Mouse (Mus musculus) stomach, embryonic 16.5 days (tissue): ENCODE measurements around the gene Clcnkb. TPM values are rescaled to one million over a fixed set of nuclear protein-coding genes. Genes with fewer than 3 reads are reported as not detected.
A peak's percentile ranks its signal among the peaks of the same experiment; 100 is the strongest.

Experiments
- ATAC-seq: fragments of 200-750 bp; cut with Nextera tagmentation; 2 replicates; pipeline ENCODE4 v1.8.0; 2017; ENCODE audit warnings: moderate number of reproducible peaks, moderate TSS enrichment; ENCODE audit not compliant: insufficient read depth, low FRiP score
- H3K27ac ChIP-seq: fragments of 300-500 bp; sonication (generic); 2 replicates; pipeline ENCODE4 v1.5.1; 2014; ENCODE audit warnings: low read length
- H3K27me3 ChIP-seq: fragments of 300-500 bp; sonication (generic); 2 replicates; pipeline ENCODE4 v1.6.1; 2014; ENCODE audit warnings: low read length, control low read depth, mixed read lengths; ENCODE audit not compliant: control insufficient read depth, insufficient read depth
- H3K36me3 ChIP-seq: fragments of 300-500 bp; sonication (generic); 2 replicates; pipeline ENCODE4 v1.6.1; 2014; ENCODE audit warnings: low read length; ENCODE audit not compliant: control insufficient read depth, insufficient read depth
- H3K4me1 ChIP-seq: fragments of 300-500 bp; sonication (generic); 2 replicates; pipeline ENCODE4 v1.6.1; 2014; ENCODE audit warnings: low read length, control low read depth, mixed read lengths; ENCODE audit not compliant: control insufficient read depth, insufficient read depth
- H3K4me2 ChIP-seq: fragments of 300-500 bp; sonication (generic); 2 replicates; pipeline ENCODE4 v1.6.1; 2014; ENCODE audit warnings: low read depth, low read length, mixed read lengths
- H3K4me3 ChIP-seq: fragments of 300-500 bp; sonication (generic); replicated peaks from 2 replicates; pipeline ENCODE4 v1.5.1; 2014; ENCODE audit warnings: mild to moderate bottlenecking, low read length
- H3K9ac ChIP-seq: fragments of 300-500 bp; sonication (generic); 2 replicates; pipeline ENCODE4 v1.6.1; 2014; ENCODE audit warnings: low read length
- H3K9me3 ChIP-seq: fragments of 300-500 bp; sonication (generic); replicated peaks from 2 replicates; pipeline ENCODE4 v1.6.1; 2016; ENCODE audit warnings: low read length, control low read depth; ENCODE audit not compliant: control insufficient read depth
- WGBS: fragments of 180-500 bp; shearing (Covaris S2); extraction: QIAGEN DNeasy Blood & Tissue Kit; methylation state at CpG from one replicate; pipeline ENCODE4 v1.1.7; 2014; 5-methylcytosine and 5-hydroxymethylcytosine counted together
- polyA plus RNA-seq: library from polyadenylated mRNA; unstranded; fragments of >200 nt; fragmentation: Nextera tagmentation; extraction: Ambion mirVana; gene quantifications from 2 replicates; pipeline ENCODE4 v1.2.1, GENCODE M21; 2015

Clcnkb gene
- polyA plus RNA-seq, 1 experiment from 2014 or later: not detected

DNA sequence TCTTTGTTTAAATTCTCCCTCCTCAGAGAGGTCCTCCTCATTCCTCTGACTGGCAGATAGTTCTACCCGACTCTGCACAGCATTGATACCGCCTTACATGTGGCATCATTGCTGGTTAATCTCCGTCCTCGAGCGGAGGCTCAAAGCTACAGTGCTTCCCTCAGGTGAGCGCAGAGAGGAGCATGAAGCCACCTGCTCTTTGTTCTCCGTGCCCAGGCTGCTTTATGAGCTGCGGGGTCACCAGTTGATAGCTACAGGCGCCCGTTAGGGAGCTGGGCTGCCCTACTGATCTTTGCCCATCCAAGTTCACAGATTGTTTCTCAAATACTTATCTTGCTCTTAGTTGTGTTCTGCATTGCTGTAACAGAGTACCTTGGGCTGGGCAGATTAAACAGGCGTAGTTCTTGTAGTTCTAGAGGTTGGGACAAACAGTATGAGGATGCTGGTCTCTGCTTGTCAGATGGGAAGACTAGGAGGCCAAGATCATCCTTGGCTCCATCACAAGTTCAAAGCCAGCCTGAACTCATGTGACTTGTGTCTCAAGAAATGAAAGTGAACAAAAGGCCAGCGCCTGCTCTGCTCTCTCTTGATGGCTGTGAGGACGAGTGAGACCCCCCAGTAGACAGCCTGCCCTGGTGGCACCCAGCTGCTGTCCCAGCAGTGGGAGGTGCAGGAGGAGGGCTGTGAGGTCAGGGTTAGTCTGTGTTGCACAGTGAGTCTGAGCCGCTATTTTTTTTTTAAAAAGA, 40.6 kb upstream of the Clcnkb start:
- no peak for ATAC-seq
- no peak overlapping the region for H3K9ac ChIP-seq
- H3K27ac ChIP-seq: peak overlapping the region; percentile 76; the same call in 1 of the 2 replicates
- H3K9me3 ChIP-seq: no peaks in the 10 kb centered on the region
- H3K4me1 ChIP-seq: peaks cover 36% of the 10 kb centered on the region
- no peak overlapping the region for H3K4me3 ChIP-seq
- 91% methylated on average over 14 of the region's 14 CpGs for WGBS
- H3K27me3 ChIP-seq: no peaks in the 10 kb centered on the region
- no peak overlapping the region for H3K4me2 ChIP-seq
- H3K36me3 ChIP-seq: no peaks in the 10 kb centered on the region; the same call in 1 of the 2 replicates

- Histone ChIP-seq H3K27ac (peak overlapping the region; percentile 76), H3K9me3 (no peaks in the 10 kb centered on the region), H3K36me3 (no peaks in the 10 kb centered on the region; the same call in 1 of the 2 replicates), H3K4me1 (peaks cover 27% of the 10 kb centered on the region), H3K4me3 (no peak overlapping the region), H3K4me2 (no peak overlapping the region), H3K9ac (no peak overlapping the region), H3K27me3 (no peaks in the 10 kb centered on the region)
- ATAC-seq: no peak
- 72% methylated on average over 4 of the region's 4 CpGs for WGBS
These were observed 39.7 kb upstream of the Clcnkb start for GRCm38 (mm10) chr4:141455526-141455925.

GRCm38 (mm10) chr4:141454581-141455350, 39.0 kb upstream of the Clcnkb start:
- no peak overlapping the region for H3K4me3 ChIP-seq
- peak overlapping the region; percentile 76 for H3K27ac ChIP-seq
- H3K36me3 ChIP-seq: no peaks in the 10 kb centered on the region; the same call in 1 of the 2 replicates
- H3K9me3 ChIP-seq: no peaks in the 10 kb centered on the region
- peaks cover 26% of the 10 kb centered on the region for H3K4me1 ChIP-seq
- peak overlapping the region; percentile 47; the same call in 1 of the 2 replicates for H3K9ac ChIP-seq
- H3K27me3 ChIP-seq: no peaks in the 10 kb centered on the region
- 56% methylated on average over 14 of the region's 14 CpGs for WGBS
- ATAC-seq: no peak
- H3K4me2 ChIP-seq: no peak overlapping the region

DNA sequence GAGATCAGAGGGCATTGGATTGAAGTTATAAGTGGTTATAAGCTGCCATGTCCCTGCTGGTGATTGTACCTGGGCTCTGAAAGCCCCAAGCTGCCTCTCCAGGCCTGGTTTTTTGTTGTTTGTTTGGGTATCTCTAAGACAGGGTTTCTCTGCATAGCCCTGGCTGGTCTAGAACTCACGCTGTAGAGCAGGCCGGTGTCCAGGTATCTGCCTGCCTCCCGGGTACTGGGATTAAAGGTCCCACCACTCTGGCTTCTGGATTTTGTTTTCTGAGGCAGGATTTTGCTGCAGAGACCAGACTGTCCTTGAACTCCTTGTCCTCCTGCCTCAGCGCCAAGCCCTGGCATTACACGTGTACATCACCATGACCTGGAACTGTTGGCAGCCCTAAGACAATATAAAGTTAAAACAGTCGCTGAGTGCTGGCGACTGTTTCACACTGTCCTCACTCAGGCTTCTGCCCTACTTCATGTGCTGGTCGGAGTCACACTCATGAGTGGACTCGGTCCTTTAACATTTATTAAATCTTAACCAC, 36.2 kb upstream of the Clcnkb start:
- H3K9ac ChIP-seq: no peak overlapping the region
- 89% methylated on average over 9 of the region's 9 CpGs for WGBS
- H3K9me3 ChIP-seq: no peaks in the 10 kb centered on the region
- H3K4me2 ChIP-seq: no peak overlapping the region
- H3K4me1 ChIP-seq: peaks cover 17% of the 10 kb centered on the region
- ATAC-seq: no peak
- no peaks in the 10 kb centered on the region; the same call in 1 of the 2 replicates for H3K36me3 ChIP-seq
- no peaks in the 10 kb centered on the region for H3K27me3 ChIP-seq
- H3K4me3 ChIP-seq: no peak overlapping the region
- H3K27ac ChIP-seq: no peak overlapping the region

DNA sequence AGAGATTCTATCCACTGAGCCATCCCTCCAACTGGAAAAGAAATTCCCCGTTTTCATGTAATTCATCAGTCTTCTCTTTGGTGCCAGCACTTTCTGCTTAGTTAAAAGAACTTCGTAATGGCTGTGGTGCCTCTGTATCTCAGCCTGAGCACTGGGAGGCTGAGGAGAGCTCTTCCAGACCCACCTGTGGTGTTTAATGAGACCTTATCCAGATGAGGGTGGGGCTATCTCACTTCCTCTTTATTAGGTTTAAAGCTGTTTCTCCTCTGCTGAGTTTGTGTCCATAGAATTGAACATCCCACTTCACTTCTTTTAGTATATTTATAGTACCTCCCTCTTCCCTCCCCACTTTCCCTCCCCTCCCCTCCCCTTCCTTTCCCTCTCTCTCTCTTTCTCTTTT, 35.4 kb upstream of the Clcnkb start:
- Histone ChIP-seq H3K9ac (no peak overlapping the region), H3K27ac (no peak overlapping the region), H3K4me2 (no peak overlapping the region), H3K9me3 (no peaks in the 10 kb centered on the region), H3K4me1 (peaks cover 17% of the 10 kb centered on the region), H3K36me3 (no peaks in the 10 kb centered on the region; the same call in 1 of the 2 replicates), H3K27me3 (no peaks in the 10 kb centered on the region), H3K4me3 (no peak overlapping the region)
- 77% methylated on average over 2 of the region's 2 CpGs for WGBS
- no peak for ATAC-seq

DNA sequence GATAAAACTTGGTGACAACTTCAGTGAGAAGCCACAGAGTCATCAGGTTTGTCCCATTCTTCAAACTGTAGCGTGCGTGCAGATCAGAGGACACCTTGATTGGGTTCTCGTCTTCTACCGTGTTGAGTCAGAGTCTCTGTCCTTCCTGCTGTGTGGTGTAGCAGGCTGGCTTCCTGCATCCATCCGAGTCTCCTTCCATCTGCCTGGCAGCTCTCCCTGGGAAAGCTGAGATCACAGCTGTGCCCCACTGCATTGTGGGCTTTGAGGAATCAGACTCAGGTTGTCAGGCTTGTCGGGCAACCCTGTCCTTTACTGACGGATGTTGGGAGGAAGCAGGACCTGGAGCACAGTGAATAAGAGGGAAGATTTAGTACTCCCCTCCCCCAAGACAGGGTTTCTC, 30.4 kb upstream of the Clcnkb start:
- 64% methylated on average over 7 of the region's 7 CpGs for WGBS
- H3K4me1 ChIP-seq: peaks cover 12% of the 10 kb centered on the region
- ATAC-seq: no peak
- H3K27ac ChIP-seq: peak overlapping the region; percentile 20; the same call in 1 of the 2 replicates
- no peak overlapping the region for H3K4me2 ChIP-seq
- H3K36me3 ChIP-seq: no peaks in the 10 kb centered on the region
- no peaks in the 10 kb centered on the region for H3K9me3 ChIP-seq
- H3K9ac ChIP-seq: peak overlapping the region; percentile 96
- H3K27me3 ChIP-seq: no peaks in the 10 kb centered on the region
- 0 out of 2 replicates have a peak overlapping the region, but pooled peaks have one; percentile 97 for H3K4me3 ChIP-seq

- ATAC-seq: no peak
These were observed 29.5 kb upstream of the Clcnkb start for GRCm38 (mm10) chr4:141445328-141445720.

GRCm38 (mm10) chr4:141444451-141445327, 28.9 kb upstream of the Clcnkb start, which contains the start of gene Zbtb17:
Gene Zbtb17 (plus strand): TSS chr4:141444654.
- under 1% methylated on average over 76 of the region's 102 CpGs for WGBS
- H3K27me3 ChIP-seq: no peaks in the 10 kb centered on the region
- H3K4me3 ChIP-seq: peak within 1 kb of the TSS; percentile 97
- peak; percentile 91 for ATAC-seq
- peak within 1 kb of the TSS; percentile 72 for H3K27ac ChIP-seq
- H3K4me1 ChIP-seq: peaks cover 12% of the 10 kb centered on the region
- peak within 1 kb of the TSS; percentile 81 for H3K4me2 ChIP-seq
- peak within 1 kb of the TSS; percentile 96 for H3K9ac ChIP-seq
- no peaks in the 10 kb centered on the region for H3K9me3 ChIP-seq
- H3K36me3 ChIP-seq: no peaks in the 10 kb centered on the region

More at GRCm38 (mm10) chr4:141445328-141445720, 29.5 kb upstream of the Clcnkb start:
- 10% methylated on average over 14 of the region's 14 CpGs for WGBS
- peak overlapping the region; percentile 81 for H3K4me2 ChIP-seq
- H3K4me1 ChIP-seq: peaks cover 12% of the 10 kb centered on the region
- H3K4me3 ChIP-seq: peak overlapping the region; percentile 97
- no peaks in the 10 kb centered on the region for H3K27me3 ChIP-seq
- H3K27ac ChIP-seq: peak overlapping the region; percentile 72; the same call in 1 of the 2 replicates
- H3K36me3 ChIP-seq: no peaks in the 10 kb centered on the region
- no peaks in the 10 kb centered on the region for H3K9me3 ChIP-seq
- H3K9ac ChIP-seq: peak overlapping the region; percentile 96
